Mouse (Mus musculus) forebrain, embryonic 14.5 days (tissue): ENCODE results near the gene Hs3st3b1. TPM values are rescaled to one million over a fixed set of nuclear protein-coding genes. Genes with fewer than 3 reads are reported as not detected.

ENCODE experiments used
- ATAC-seq: fragments of 200-750 bp; cut with Nextera tagmentation; 2 replicates; pipeline ENCODE4 v1.8.0; 2017; ENCODE audit warnings: mild to moderate bottlenecking, moderate library complexity
- DNase-seq: peaks from one replicate; pipeline ENCODE4 v3.0.0-alpha.2; 2015; ENCODE audit warnings: low spot score
- H3K27ac ChIP-seq: fragments of 300-500 bp; sonication (generic); 2 replicates; pipeline ENCODE4 v1.5.1; 2014; ENCODE audit warnings: low read depth, mild to moderate bottlenecking, control low read depth, low read length, moderate library complexity
- H3K27me3 ChIP-seq: fragments of 300-500 bp; sonication (generic); replicated peaks from 2 replicates; pipeline ENCODE4 v1.6.1; 2014; ENCODE audit warnings: low read length, control low read depth, mixed read lengths; ENCODE audit not compliant: control insufficient read depth, insufficient read depth
- H3K36me3 ChIP-seq: fragments of 300-500 bp; sonication (generic); 2 replicates; pipeline ENCODE4 v1.6.1; 2014; ENCODE audit warnings: low read length, control low read depth; ENCODE audit not compliant: control insufficient read depth, insufficient read depth
- H3K4me1 ChIP-seq: fragments of 300-500 bp; sonication (generic); 2 replicates; pipeline ENCODE4 v1.6.1; 2014; ENCODE audit warnings: antibody characterized with exemption, low read length, control low read depth; ENCODE audit not compliant: control insufficient read depth, insufficient read depth
- H3K4me2 ChIP-seq: fragments of 300-500 bp; sonication (generic); 2 replicates; pipeline ENCODE4 v1.6.1; 2014; ENCODE audit warnings: mild to moderate bottlenecking, control low read depth, low read length
- H3K4me3 ChIP-seq: fragments of 300-500 bp; sonication (generic); 2 replicates; pipeline ENCODE4 v1.5.1; 2014; ENCODE audit warnings: low read depth, low read length, control low read depth
- H3K9ac ChIP-seq: fragments of 300-500 bp; sonication (generic); 2 replicates; pipeline ENCODE4 v1.6.1; 2014; ENCODE audit warnings: mild to moderate bottlenecking, low read length, control low read depth, moderate library complexity
- H3K9me3 ChIP-seq: fragments of 300-500 bp; sonication (generic); replicated peaks from 2 replicates; pipeline ENCODE4 v1.6.1; 2016; ENCODE audit warnings: low read length, control low read depth, mixed read lengths; ENCODE audit not compliant: control insufficient read depth
- WGBS: fragments of 180-500 bp; shearing (Covaris S2); extraction: QIAGEN DNeasy Blood & Tissue Kit; methylation state at CpG from one replicate; pipeline ENCODE4 v1.1.7; 2014; 5-methylcytosine and 5-hydroxymethylcytosine counted together
- polyA plus RNA-seq: library from polyadenylated mRNA; unstranded; fragments of >200 nt; fragmentation: Nextera tagmentation; extraction: Ambion mirVana; gene quantifications from 2 replicates; pipeline ENCODE4 v1.2.1, GENCODE M21; 2014

Hs3st3b1 gene
- polyA plus RNA-seq, 1 experiment from 2014 or later: 3.3 TPM

DNA sequence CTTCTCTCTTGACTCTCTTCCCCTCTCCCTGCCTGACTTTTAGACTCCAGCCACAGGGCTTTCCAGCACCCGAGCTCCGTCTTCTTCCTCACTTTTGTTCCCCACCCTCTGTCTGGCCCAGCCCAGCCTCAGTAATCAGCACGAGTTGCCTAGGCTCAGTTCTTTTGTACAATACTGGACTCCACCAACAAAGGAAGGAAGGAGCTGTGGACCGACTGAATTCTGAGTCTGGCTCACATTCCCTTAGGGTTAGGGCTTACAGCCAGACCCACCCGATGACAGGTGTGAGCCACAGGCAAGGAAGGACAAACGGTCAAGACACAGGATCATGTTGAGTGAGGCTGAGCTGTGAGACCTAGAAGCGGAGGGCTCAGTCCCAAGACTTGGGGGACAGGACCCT lies 34.7 kb upstream of the Hs3st3b1 start:
- Histone ChIP-seq H3K9ac (no peak overlapping the region), H3K4me1 (peaks cover 12% of the 10 kb centered on the region), H3K4me2 (no peak overlapping the region), H3K4me3 (no peak overlapping the region), H3K36me3 (no peaks in the 10 kb centered on the region), H3K27ac (no peak overlapping the region), H3K9me3 (no peaks in the 10 kb centered on the region), H3K27me3 (no peaks in the 10 kb centered on the region)
- DNase-seq (no peak), ATAC-seq (no peak)
- 25% methylated on average over 7 of the region's 7 CpGs for WGBS

DNA sequence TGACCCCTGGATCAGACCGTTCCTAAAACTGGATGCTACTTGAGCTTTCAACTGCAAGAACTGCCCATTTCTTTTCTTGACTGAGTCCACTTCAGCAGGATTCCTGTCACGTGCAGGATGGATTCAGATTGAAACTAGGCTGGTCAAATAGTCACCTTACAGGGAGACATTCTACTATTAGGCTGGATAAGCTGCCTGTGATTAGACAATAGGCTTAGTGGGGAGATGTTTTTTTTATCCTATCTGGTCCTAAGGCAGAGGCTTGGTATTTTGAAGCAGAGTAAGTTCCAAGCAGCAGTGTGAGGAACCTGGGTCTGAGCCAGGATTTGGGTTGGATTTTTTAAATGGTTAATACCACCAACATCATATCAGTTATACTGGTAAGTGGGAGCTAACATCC lies 31.8 kb upstream of the Hs3st3b1 start:
- H3K9me3 ChIP-seq: no peaks in the 10 kb centered on the region
- H3K27ac ChIP-seq: no peak overlapping the region
- H3K36me3 ChIP-seq: no peaks in the 10 kb centered on the region
- H3K9ac ChIP-seq: no peak overlapping the region
- peaks cover 12% of the 10 kb centered on the region for H3K4me1 ChIP-seq
- DNase-seq (no peak), ATAC-seq (no peak)
- no peaks in the 10 kb centered on the region for H3K27me3 ChIP-seq
- no peak overlapping the region for H3K4me2 ChIP-seq
- no peak overlapping the region for H3K4me3 ChIP-seq
- WGBS: 73% methylated on average over 2 of the region's 2 CpGs

DNA sequence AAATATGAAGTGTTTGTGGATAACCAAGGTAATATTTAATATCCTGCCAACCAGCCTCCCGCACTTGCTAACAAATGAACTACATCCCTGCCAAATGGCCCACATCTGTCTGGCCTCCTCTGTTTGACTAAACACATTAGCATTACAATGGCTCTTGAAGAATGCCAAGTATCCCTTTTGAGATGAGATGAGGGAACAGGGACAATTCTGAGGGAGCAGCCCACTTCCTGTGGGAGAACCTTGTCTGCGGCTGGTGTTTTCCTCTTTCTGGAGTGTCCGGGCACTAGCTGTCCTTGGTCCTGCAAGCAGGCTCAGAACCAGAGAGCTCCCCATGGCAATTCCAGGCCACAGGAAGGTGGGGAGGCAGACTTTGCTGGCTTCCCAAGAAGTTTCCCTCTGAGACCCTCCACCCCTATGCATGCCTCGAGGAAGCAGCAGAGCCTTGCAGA lies 30.7 kb upstream of the Hs3st3b1 start:
- Histone ChIP-seq H3K27ac (no peak overlapping the region), H3K9me3 (no peaks in the 10 kb centered on the region), H3K27me3 (no peaks in the 10 kb centered on the region), H3K4me1 (peaks cover 12% of the 10 kb centered on the region), H3K9ac (no peak overlapping the region), H3K4me2 (no peak overlapping the region), H3K4me3 (no peak overlapping the region), H3K36me3 (no peaks in the 10 kb centered on the region)
- 7% methylated on average over 4 of the region's 4 CpGs for WGBS
- DNase-seq (peak; percentile 47), ATAC-seq (peak; percentile 29)

DNA sequence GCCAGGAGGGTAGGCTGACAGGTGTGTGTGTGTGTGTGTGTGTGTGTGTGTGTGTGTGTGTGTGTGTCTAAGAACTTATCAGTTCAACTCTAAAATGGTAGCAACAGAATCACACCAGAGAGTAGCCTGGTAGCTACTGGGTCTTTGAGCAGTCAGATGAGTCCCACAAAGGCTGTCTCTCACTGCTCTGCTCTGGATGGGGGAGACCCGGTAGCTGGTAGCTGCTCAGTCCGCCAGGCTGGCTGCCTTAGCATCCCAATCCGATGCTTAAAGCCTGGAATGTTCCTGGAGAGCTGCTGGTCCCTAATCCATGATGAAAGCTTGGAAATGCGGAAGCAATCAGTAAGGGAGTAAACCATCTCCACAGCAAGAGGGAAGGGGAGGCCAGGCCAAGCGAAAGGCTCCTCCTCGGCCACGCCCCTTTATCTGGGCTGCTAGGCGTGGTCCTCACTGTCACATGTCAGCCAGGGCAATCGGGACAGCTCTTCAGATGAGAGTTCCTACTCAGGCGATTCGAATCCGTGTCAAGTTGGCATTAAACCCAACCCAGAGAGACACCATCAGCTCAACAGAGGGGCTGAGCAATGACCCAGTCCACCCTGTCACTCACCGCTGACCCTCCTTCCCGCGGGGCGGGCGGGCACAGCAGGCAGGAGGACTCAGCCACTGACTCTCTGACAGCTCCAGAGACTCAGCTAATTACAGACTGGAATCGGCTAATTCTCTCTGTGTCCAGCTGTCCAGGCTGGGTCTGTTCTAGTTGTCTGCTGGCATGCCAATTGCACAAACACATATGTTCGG lies 29.9 kb upstream of the Hs3st3b1 start:
- no peak overlapping the region for H3K27ac ChIP-seq
- peak overlapping the region; percentile 29 for H3K9ac ChIP-seq
- DNase-seq (peak; percentile 66), ATAC-seq (peak; percentile 66; the same call in 1 of the 2 replicates)
- H3K4me2 ChIP-seq: peak overlapping the region; percentile 46
- no peaks in the 10 kb centered on the region for H3K27me3 ChIP-seq
- no peaks in the 10 kb centered on the region for H3K9me3 ChIP-seq
- H3K4me1 ChIP-seq: peaks cover 12% of the 10 kb centered on the region
- 7% methylated on average over 19 of the region's 19 CpGs for WGBS
- peak overlapping the region; percentile 11; the same call in 1 of the 2 replicates for H3K4me3 ChIP-seq
- no peaks in the 10 kb centered on the region for H3K36me3 ChIP-seq

DNA sequence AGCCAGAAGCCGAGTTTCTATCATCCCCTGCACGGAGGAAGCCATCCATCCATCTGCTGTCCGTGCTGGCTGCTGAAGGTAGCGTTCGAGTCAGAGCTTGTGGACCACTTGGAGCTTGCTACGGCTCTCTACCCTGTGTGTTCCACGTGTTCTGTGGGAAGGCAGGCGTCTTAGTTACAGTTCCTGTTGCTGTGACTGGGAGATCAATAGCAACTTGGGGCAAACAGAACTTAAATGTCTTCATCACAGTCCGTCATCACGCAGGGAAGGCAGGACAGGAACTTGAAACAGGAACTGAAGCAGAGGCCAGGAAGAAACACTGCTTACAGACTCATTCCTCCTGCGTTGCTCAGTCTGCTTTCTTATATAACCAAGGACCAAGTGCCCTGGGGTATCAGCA lies 26.3 kb upstream of the Hs3st3b1 start:
- H3K4me1 ChIP-seq: peaks cover 12% of the 10 kb centered on the region
- DNase-seq (no peak), ATAC-seq (no peak)
- no peak overlapping the region for H3K9ac ChIP-seq
- WGBS: 89% methylated on average over 11 of the region's 11 CpGs
- H3K9me3 ChIP-seq: no peaks in the 10 kb centered on the region
- no peaks in the 10 kb centered on the region for H3K27me3 ChIP-seq
- H3K4me2 ChIP-seq: no peak overlapping the region
- no peak overlapping the region for H3K27ac ChIP-seq
- no peak overlapping the region for H3K4me3 ChIP-seq
- no peaks in the 10 kb centered on the region for H3K36me3 ChIP-seq

DNA sequence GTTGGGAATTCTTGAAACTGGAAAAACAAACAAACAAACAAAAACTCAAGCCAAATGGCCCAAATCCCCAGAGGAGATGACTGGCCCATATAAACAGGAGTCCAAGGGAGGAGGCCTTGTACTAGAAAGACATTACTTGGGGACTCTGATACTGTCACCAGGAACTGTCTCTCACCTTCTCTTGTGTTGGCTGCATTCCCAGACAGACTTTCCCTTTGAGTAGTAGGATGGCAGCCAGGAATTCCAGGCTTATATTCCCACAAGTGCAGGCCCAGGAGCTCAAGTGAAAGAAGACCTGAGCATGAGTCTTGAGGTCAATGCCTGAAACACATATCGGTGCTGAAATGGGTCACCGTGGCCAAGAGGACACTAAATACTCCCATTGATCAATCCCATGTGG lies 24.9 kb upstream of the Hs3st3b1 start:
- Histone ChIP-seq H3K4me3 (no peak overlapping the region), H3K4me1 (peaks cover 2% of the 10 kb centered on the region; the same call in 1 of the 2 replicates), H3K4me2 (no peak overlapping the region), H3K27me3 (no peaks in the 10 kb centered on the region), H3K9ac (no peak overlapping the region), H3K36me3 (no peaks in the 10 kb centered on the region), H3K27ac (no peak overlapping the region), H3K9me3 (no peaks in the 10 kb centered on the region)
- ATAC-seq (no peak), DNase-seq (peak; percentile 72)
- WGBS: 92% methylated on average over 2 of the region's 2 CpGs

DNA sequence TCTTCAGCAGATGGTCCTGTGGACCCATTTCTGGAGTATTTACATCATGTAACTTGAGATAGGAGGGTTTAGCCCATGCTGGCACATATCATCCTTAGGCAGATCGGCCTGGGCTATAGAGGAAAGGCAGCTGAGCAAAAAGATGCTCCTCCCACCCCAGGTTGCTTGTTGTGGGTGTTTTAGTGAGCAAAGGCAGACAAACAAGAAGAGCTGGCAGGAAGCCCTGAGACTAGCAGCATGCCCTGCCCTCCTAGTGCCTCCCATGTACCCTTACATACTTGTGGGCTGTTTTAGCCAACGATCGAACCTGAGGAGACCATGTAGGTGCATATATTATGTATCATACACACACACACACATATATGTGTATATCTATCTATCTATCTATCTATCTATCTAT lies 21.9 kb upstream of the Hs3st3b1 start:
- 87% methylated on average over 3 of the region's 3 CpGs for WGBS
- Histone ChIP-seq H3K9ac (no peak overlapping the region), H3K27ac (no peak overlapping the region), H3K27me3 (no peaks in the 10 kb centered on the region), H3K9me3 (no peaks in the 10 kb centered on the region), H3K4me1 (no peaks in the 10 kb centered on the region), H3K4me3 (no peak overlapping the region), H3K36me3 (no peaks in the 10 kb centered on the region), H3K4me2 (no peak overlapping the region)
- DNase-seq (no peak), ATAC-seq (no peak)

DNA sequence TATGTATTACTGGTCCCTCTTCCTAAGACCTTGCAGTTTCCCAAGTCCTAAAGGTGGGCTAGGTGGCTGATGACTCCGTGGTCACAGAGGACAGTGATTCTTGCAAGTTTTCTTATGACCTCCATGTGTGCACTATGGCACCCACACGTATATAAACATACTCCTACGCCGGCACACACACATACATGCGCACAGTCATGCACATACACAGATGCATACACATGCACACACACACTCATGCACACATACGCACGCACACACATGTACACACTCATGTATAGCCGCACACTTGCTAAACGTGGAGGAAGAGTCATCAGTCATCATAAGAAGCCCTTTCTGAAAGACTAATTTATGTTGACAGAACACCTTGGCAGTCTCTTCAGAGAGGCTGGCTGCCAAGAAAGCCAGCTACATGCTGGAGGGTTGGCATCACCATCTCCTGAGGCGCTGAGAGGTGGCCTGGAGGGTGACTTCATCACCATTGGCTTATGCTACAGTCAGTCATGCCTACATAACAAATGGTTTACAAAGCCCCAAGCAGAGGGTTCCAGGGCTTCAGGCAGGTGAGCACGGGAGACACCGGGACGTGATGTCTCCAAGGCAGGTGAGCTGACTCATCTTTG lies 21.3 kb upstream of the Hs3st3b1 start:
- H3K9ac ChIP-seq: no peak overlapping the region
- DNase-seq: no peak

DNA sequence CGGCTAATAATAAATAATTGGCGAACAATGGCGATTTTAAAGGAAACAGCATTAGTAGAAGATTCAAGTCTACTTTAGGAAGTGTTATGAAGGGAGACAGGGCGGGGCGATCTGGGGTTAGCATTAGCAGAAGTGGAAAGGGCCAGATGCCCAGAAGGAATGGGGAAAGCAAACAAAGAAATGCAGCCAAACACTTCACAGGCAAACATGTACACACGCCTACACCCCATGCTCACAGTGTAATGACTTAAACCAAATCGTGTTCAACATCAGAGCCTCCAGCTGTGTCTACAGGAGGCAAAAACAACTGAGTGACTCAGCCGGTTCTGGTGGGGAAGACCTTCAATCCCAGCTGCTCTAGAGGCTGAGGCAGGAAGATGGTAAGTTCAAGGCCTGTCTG lies 20.1 kb upstream of the Hs3st3b1 start:
- H3K4me3 ChIP-seq: no peak overlapping the region
- H3K36me3 ChIP-seq: no peaks in the 10 kb centered on the region
- DNase-seq (no peak), ATAC-seq (no peak)
- H3K27ac ChIP-seq: no peak overlapping the region
- no peaks in the 10 kb centered on the region for H3K4me1 ChIP-seq
- 82% methylated on average over 8 of the region's 8 CpGs for WGBS
- no peak overlapping the region for H3K4me2 ChIP-seq
- no peaks in the 10 kb centered on the region for H3K9me3 ChIP-seq
- H3K27me3 ChIP-seq: no peaks in the 10 kb centered on the region
- H3K9ac ChIP-seq: no peak overlapping the region

More for the DNA sequence above, 21.3 kb upstream of the Hs3st3b1 start:
- no peak overlapping the region for H3K4me2 ChIP-seq
- H3K4me3 ChIP-seq: no peak overlapping the region
- H3K27ac ChIP-seq: no peak overlapping the region
- WGBS: 92% methylated on average over 13 of the region's 13 CpGs
- H3K9me3 ChIP-seq: no peaks in the 10 kb centered on the region
- no peak for ATAC-seq
- no peaks in the 10 kb centered on the region for H3K27me3 ChIP-seq
- H3K4me1 ChIP-seq: no peaks in the 10 kb centered on the region
- no peaks in the 10 kb centered on the region for H3K36me3 ChIP-seq
